Mouse (Mus musculus): ENCODE data around the gene Ssty1. TPM values are rescaled to one million over a fixed set of nuclear protein-coding genes. Genes with fewer than 3 reads are reported as not detected.
"Not testable (repeated sequence)": the region's sequence is repeated elsewhere in the genome, so short reads cannot be mapped to it uniquely, and the experiment has no call there.

Ssty1 gene
- polyA plus RNA-seq (2016; fragmentation: Nextera tagmentation; extraction: Ambion mirVana): not detected in 2 replicates

- not testable (repeated sequence) for H3K27me3 ChIP-seq; H3K27ac ChIP-seq; H3K9ac ChIP-seq; H3K4me3 ChIP-seq; H3K9me3 ChIP-seq; H3K4me2 ChIP-seq (replicated peaks); ATAC-seq (ENCODE audit: insufficient number of reproducible peaks, insufficient read depth, low FRiP score, low TSS enrichment); H3K4me1 ChIP-seq; H3K36me3 ChIP-seq
These were observed at the start of gene Ssty1 for GRCm38 (mm10) chrY:18088816-18089215. TSS of gene Ssty1 (plus strand) at chrY:18089116.

- H3K4me2 ChIP-seq (replicated peaks); H3K27me3 ChIP-seq; H3K9ac ChIP-seq; H3K27ac ChIP-seq; H3K4me3 ChIP-seq; H3K4me1 ChIP-seq; H3K9me3 ChIP-seq; H3K36me3 ChIP-seq; ATAC-seq (ENCODE audit: insufficient number of reproducible peaks, insufficient read depth, low FRiP score, low TSS enrichment): not testable (repeated sequence)
- whole genome bisulfite sequencing: no CpG with 5 or more reads among the region's 3 CpGs
These were observed 27.2 kb upstream of the Ssty1 start, which contains the start of gene Gm21764 for GRCm38 (mm10) chrY:18061712-18062111. TSS of gene Gm21764 (minus strand) at chrY:18061812.

Other genes with a start within 250 kb of the Ssty1 start
- not detected in 2 replicates for gene Gm21904, start 242.8 kb upstream of the Ssty1 start, polyA plus RNA-seq (2016; fragmentation: Nextera tagmentation; extraction: Ambion mirVana)
- not detected in 2 replicates for gene Gm20772, start 214.4 kb upstream of the Ssty1 start, polyA plus RNA-seq (2016; fragmentation: Nextera tagmentation; extraction: Ambion mirVana)
- gene Gm20831, start 214.4 kb upstream of the Ssty1 start, polyA plus RNA-seq (2016; fragmentation: Nextera tagmentation; extraction: Ambion mirVana): not detected in 2 replicates
- gene Srsy, start 151.8 kb upstream of the Ssty1 start, polyA plus RNA-seq (2016; fragmentation: Nextera tagmentation; extraction: Ambion mirVana): not detected in 2 replicates
- gene Gm21764, start 27.3 kb upstream of the Ssty1 start, polyA plus RNA-seq (2016; fragmentation: Nextera tagmentation; extraction: Ambion mirVana): not detected in 2 replicates